ENCODE assay signal across 9 mouse cellular contexts in the genomic region with DNA sequence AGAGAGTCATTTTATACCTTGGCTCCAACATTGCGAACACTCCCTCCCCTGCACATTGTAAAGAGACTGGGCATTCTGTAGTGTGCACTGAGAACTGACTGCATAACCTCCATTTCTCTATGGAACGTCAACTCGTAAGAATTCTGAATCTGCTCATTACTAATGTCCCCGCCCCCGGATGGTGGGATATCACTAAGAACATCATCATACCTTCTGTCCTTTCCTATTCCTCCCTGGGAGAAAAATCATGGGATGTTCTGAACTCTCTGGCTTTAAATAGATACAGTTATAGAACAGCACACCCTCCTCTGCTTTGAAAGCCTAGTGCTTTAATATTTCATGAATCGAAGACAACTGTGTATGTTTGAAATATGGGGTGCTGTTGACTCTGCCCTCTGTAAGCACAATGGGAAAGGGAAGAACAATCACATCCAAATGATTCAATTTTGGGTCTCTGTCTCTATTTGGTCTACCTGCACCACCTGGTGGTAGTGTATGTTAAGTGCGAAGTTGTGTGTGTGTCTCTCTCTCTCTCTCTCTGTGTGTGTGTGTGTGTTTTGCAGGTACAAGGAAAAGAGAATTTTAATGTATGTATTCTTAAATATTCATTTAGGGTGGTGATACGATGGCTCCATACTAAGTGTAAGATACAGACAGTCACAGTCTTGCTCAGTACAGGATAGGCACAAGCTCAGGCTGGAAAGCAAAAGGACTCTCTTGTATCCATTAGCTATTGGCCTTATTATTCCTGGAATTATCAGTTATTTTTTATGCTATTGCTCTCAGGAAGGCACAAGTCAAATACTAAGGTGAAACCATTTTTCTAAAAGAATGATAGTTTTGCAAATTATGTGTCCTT. TPM values are rescaled to one million over a fixed set of nuclear protein-coding genes. Genes with fewer than 3 reads are reported as not detected.
DNase-seq lines count a peak whose midpoint lies in the region; ATAC-seq and TF ChIP-seq lines count a peak whose summit lies in the region.
"Had no signal": no experiment of that assay in that cellular context is flagged by ENCODE, and none has a peak within 500 bp of the region (broad histone marks: within the 10 kb centered on the region; RNA-seq: fewer than 3 reads in every experiment).

No protein-coding gene starts in this region.

- peak; percentile 75 for TF ChIP-seq CTCF in heart, postnatal 0 days (IDR thresholded peaks at IDR 0.05; ENCODE audit: low read depth)

- WGBS in heart, postnatal 0 days, result 65% methylated on average over 8 of the region's 8 CpGs
- 84% methylated on average over 8 of the region's 8 CpGs for WGBS in forebrain, embryonic 16.5 days
- 83% methylated on average over 8 of the region's 8 CpGs for WGBS in neural tube, embryonic 12.5 days

- no peaks in the 10 kb centered on the region for H3K36me3 ChIP-seq in heart, postnatal 0 days (replicated peaks; ENCODE audit: control insufficient read depth, insufficient read depth, low read length)
- H3K36me3 ChIP-seq in forebrain, embryonic 16.5 days (ENCODE audit: control insufficient read depth, insufficient read depth), result no peaks in the 10 kb centered on the region
- no peaks in the 10 kb centered on the region for H3K36me3 ChIP-seq in neural tube, embryonic 12.5 days
- H3K36me3 ChIP-seq: heart, embryonic 15.5 days had no signal

- no peak overlapping the region for H3K27ac ChIP-seq in heart, postnatal 0 days (ENCODE audit: low read depth)
- H3K27ac ChIP-seq in forebrain, embryonic 16.5 days (ENCODE audit: low read length), result no peak overlapping the region
- H3K27ac ChIP-seq in neural tube, embryonic 12.5 days, result no peak overlapping the region
- H3K27ac ChIP-seq: heart, embryonic 15.5 days had no signal

- no peak overlapping the region for H3K4me2 ChIP-seq in heart, postnatal 0 days (ENCODE audit: low read depth, low read length)
- no peak overlapping the region for H3K4me2 ChIP-seq in forebrain, embryonic 16.5 days (ENCODE audit: low read length)
- H3K4me2 ChIP-seq in neural tube, embryonic 12.5 days (replicated peaks), result no peak overlapping the region
- H3K4me2 ChIP-seq: heart, embryonic 15.5 days had no signal

- TF ChIP-seq EP300 in heart, postnatal 0 days (IDR thresholded peaks at IDR 0.05; ENCODE audit: low read depth), result no peak

- no peak for ATAC-seq in heart, postnatal 0 days (ENCODE audit: insufficient read depth, low read depth)
- peak; percentile 23; the same call in 1 of the 2 replicates for ATAC-seq in forebrain, embryonic 16.5 days
- peak; percentile 67 for ATAC-seq in neural tube, embryonic 12.5 days (ENCODE audit: low FRiP score, low read depth)

- H3K27me3 ChIP-seq in heart, postnatal 0 days (ENCODE audit: control insufficient read depth, insufficient read depth, low read length), result no peaks in the 10 kb centered on the region
- no peaks in the 10 kb centered on the region for H3K27me3 ChIP-seq in forebrain, embryonic 16.5 days (replicated peaks; ENCODE audit: control insufficient read depth, insufficient read depth, low read length)
- no peaks in the 10 kb centered on the region for H3K27me3 ChIP-seq in neural tube, embryonic 12.5 days (replicated peaks)
- H3K27me3 ChIP-seq: heart, embryonic 15.5 days had no signal

- H3K4me1 ChIP-seq in heart, postnatal 0 days (ENCODE audit: control insufficient read depth, insufficient read depth), result no peaks in the 10 kb centered on the region
- H3K4me1 ChIP-seq in forebrain, embryonic 16.5 days (replicated peaks; ENCODE audit: control insufficient read depth, insufficient read depth, low read length), result 0 out of 2 replicates have a peak, but pooled peaks cover 4% of the 10 kb centered on the region
- H3K4me1 ChIP-seq in neural tube, embryonic 12.5 days, result no peaks in the 10 kb centered on the region
- H3K4me1 ChIP-seq: heart, embryonic 15.5 days had no signal

- no peaks in the 10 kb centered on the region for H3K9me3 ChIP-seq in heart, postnatal 0 days (replicated peaks; ENCODE audit: control insufficient read depth, low read length)
- no peaks in the 10 kb centered on the region for H3K9me3 ChIP-seq in forebrain, embryonic 16.5 days (ENCODE audit: control insufficient read depth, low read length)
- no peaks in the 10 kb centered on the region for H3K9me3 ChIP-seq in neural tube, embryonic 12.5 days
- H3K9me3 ChIP-seq: heart, embryonic 15.5 days had no signal

- DNase-seq in heart, postnatal 0 days (ENCODE audit: low spot score), result no peak
- DNase-seq in heart, adult 9 months (ENCODE audit: low spot score in 2 of 2), result no peak
- peak; percentile 9 for DNase-seq in right cerebral cortex, postnatal 14 days
- no peak for DNase-seq in right cerebral cortex, adult 18-20 months
- no peak for DNase-seq in B cell, adult 2 months
- no peak for DNase-seq in spleen, postnatal 14 days (ENCODE audit: low spot score in 2 of 2)

- no peak overlapping the region for H3K4me3 ChIP-seq in heart, postnatal 0 days (ENCODE audit: low read depth, low read length)
- no peak overlapping the region for H3K4me3 ChIP-seq in forebrain, embryonic 16.5 days (replicated peaks; ENCODE audit: low read length)
- no peak overlapping the region for H3K4me3 ChIP-seq in neural tube, embryonic 12.5 days
- H3K4me3 ChIP-seq: heart, embryonic 15.5 days had no signal

- no peak overlapping the region for H3K9ac ChIP-seq in heart, postnatal 0 days (replicated peaks; ENCODE audit: low read depth, low read length)
- no peak overlapping the region for H3K9ac ChIP-seq in forebrain, embryonic 16.5 days (replicated peaks; ENCODE audit: low read depth, low read length)
- H3K9ac ChIP-seq in neural tube, embryonic 12.5 days, result no peak overlapping the region
- H3K9ac ChIP-seq: heart, embryonic 15.5 days had no signal

RNA-seq across cellular contexts. Expression of gene Fgf7, which starts 1.1 kb away (rescaled TPM):
- total RNA-seq in heart, postnatal 0 days (2014; rRNA removed; ENCODE audit: low replicate concordance), result not detected in 2 replicates
- 0.44 and 0.52 TPM in 2 replicates for polyA plus RNA-seq in heart, postnatal 0 days (2015; fragmentation: Nextera tagmentation; extraction: Ambion mirVana)
- 0.65 and 0.77 TPM in 2 replicates for polyA plus RNA-seq in forebrain, embryonic 16.5 days (2015; fragmentation: Nextera tagmentation; extraction: Ambion mirVana)
- polyA plus RNA-seq in neural tube, embryonic 12.5 days (2016; fragmentation: Nextera tagmentation; extraction: Ambion mirVana), result 0.93 and 1.2 TPM in 2 replicates
